Mouse (Mus musculus): ENCODE results near the gene 4930404N11Rik. TPM values are rescaled to one million over a fixed set of nuclear protein-coding genes. Genes with fewer than 3 reads are reported as not detected.
A peak's percentile ranks its signal among the peaks of the same experiment; 100 is the strongest.

Gene 4930404N11Rik
- polyA plus RNA-seq, 1 experiment from 2014 or later: 1.5 TPM

DNA sequence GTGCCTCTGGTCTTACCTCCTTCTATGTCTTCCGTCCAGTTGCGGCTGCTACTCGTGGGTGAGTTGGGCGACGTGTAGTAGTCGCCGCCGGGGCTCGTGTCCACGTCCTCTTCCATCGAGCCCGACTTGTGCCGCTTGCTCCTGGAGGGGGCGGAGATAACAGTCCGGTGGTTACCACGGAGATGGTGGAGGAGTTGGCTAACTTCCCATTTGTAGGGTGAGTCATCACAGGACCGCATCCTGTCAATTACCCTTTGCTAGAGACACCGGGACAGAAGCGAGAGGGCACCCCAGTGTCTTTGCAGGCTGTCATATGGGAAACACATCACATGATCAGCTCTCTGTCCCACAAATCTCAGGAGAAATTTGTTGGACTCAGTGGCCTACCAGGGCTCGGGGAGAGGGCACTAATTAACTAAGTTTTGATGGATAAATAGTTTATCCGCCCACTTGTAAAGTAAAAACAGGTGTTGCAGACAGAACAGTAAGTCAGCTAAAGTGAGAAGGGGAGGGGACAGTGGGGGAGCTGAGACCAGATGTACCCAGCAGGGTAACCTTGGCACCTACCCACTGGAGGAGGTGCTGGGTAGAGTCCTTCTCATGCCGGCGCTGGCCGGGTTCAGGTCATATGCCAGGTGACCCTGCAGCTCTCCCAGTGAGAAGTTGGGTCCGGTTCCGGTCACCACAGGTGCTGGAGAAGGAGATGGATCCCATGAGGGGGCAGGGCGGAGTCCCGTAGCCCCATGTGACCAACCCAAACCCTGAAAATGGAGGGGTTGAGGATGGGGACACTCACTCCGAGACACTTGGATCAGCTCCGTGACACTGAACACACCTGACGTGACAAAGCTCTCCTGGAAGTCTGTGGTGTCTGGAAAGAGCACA is 42.2 kb upstream of the 4930404N11Rik start:
- Histone ChIP-seq H3K4me1 (replicated peaks; ENCODE audit: control insufficient read depth, insufficient read depth, low read length) (peaks cover 19% of the 10 kb centered on the region), H3K9me3 (ENCODE audit: control insufficient read depth) (no peaks in the 10 kb centered on the region), H3K9ac (ENCODE audit: low read depth, low read length) (peak overlapping the region; percentile 18; the same call in 1 of the 2 replicates), H3K27me3 (replicated peaks; ENCODE audit: control insufficient read depth, insufficient read depth, low read length) (peaks cover 14% of the 10 kb centered on the region; the same call in 1 of the 2 replicates), H3K4me3 (ENCODE audit: low read depth, low read length) (no peak overlapping the region), H3K36me3 (ENCODE audit: control insufficient read depth, insufficient read depth) (peaks cover 28% of the 10 kb centered on the region), H3K4me2 (replicated peaks; ENCODE audit: low read depth) (peak overlapping the region; percentile 43), H3K27ac (ENCODE audit: low read depth, low read length) (no peak overlapping the region)
- ATAC-seq: peak; percentile 22; the same call in 1 of the 2 replicates
- peak; percentile 25; the same call in 1 of the 2 replicates for TF ChIP-seq CTCF (IDR thresholded peaks at IDR 0.05; ENCODE audit: low read depth)
- 27% methylated on average over 31 of the region's 31 CpGs for WGBS

DNA sequence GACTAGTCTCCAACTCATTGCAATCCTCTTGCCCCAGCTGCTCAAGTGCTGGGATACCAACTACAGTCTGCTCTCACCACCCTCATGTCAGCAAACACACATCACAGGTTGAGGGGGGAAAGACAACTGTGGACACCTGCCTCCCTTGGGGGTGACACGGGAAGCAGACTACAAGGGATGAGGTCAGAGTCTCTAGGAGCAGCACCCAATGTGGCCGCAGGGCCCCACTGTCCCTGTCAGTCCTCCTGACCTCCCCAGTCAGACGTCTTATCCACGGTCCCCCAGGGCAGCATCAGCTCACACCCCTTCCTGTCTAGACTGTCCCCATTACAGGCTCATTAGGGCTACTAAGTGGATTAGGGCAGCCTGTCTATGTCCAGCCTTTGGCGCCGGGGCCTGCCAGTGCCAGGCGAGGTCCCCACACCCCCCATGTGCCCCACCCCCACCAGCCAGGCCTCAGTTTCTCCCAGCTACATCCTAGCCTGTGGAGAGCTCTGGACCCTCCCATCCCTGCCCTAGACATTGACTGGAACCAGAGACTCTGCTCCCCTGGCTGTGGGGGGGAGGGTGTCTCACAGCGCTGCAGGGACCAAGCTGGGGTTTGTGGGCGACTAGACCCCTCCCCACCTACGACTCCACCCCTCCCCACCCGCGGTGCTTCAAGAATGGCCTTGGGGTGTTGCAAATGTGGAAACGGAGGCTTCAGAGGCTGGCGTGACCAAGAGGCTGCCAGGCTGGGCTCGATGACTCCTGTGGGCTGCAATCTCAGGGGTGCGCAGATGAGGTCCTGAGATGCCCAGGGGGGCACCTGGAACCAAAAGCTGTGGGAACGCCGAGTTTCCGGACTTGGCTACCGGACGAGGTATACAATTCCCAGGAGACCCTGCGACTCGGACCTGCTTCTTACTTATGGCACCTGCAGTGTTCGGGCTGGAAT is 41.2 kb upstream of the 4930404N11Rik start:
- H3K27me3 ChIP-seq (replicated peaks; ENCODE audit: control insufficient read depth, insufficient read depth, low read length): peaks cover 14% of the 10 kb centered on the region; the same call in 1 of the 2 replicates
- WGBS: 52% methylated on average over 24 of the region's 24 CpGs
- peaks cover 23% of the 10 kb centered on the region for H3K4me1 ChIP-seq (replicated peaks; ENCODE audit: control insufficient read depth, insufficient read depth, low read length)
- no peak for TF ChIP-seq CTCF (IDR thresholded peaks at IDR 0.05; ENCODE audit: low read depth)
- no peak overlapping the region for H3K27ac ChIP-seq (ENCODE audit: low read depth, low read length)
- no peak for ATAC-seq
- peak overlapping the region; percentile 43 for H3K4me2 ChIP-seq (replicated peaks; ENCODE audit: low read depth)
- 0 out of 2 replicates have a peak overlapping the region, but pooled peaks have one; percentile 31 for H3K9ac ChIP-seq (ENCODE audit: low read depth, low read length)
- H3K36me3 ChIP-seq (ENCODE audit: control insufficient read depth, insufficient read depth): peaks cover 28% of the 10 kb centered on the region
- H3K4me3 ChIP-seq (ENCODE audit: low read depth, low read length): no peak overlapping the region
- H3K9me3 ChIP-seq (ENCODE audit: control insufficient read depth): no peaks in the 10 kb centered on the region

DNA sequence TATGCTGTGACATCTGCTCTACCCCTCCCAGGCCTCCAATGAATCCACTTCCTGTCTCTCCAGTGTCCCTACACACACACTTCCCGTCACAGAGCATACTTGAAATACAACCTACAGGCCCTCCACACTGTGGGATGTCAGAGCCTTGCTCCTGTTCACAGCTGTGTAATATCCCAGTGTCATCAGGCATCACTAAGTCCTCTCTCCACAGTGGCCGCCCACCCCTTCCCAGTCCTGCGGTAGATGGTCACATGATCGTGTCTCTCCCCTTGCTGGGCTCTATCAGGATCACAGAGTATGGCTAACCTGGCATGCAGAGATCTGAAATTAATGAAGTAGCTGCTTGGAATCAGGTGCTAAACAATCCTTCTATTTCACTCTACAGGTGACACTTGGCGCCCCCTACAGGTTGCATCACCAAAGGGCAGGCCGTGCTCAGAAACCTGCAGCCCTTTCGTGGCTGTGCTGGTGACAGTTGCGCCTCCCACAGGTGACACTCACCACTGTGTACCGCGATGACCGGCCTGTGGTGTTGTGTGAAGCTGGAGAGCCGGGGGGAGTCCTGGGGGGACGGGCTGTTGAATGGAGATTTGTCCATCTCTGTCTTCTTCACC is 40.1 kb upstream of the 4930404N11Rik start:
- Histone ChIP-seq H3K4me2 (replicated peaks; ENCODE audit: low read depth) (no peak overlapping the region), H3K36me3 (ENCODE audit: control insufficient read depth, insufficient read depth) (peaks cover 28% of the 10 kb centered on the region), H3K4me3 (ENCODE audit: low read depth, low read length) (no peak overlapping the region), H3K27ac (ENCODE audit: low read depth, low read length) (peak overlapping the region; percentile 46; the same call in 1 of the 2 replicates), H3K4me1 (replicated peaks; ENCODE audit: control insufficient read depth, insufficient read depth, low read length) (peaks cover 26% of the 10 kb centered on the region), H3K27me3 (replicated peaks; ENCODE audit: control insufficient read depth, insufficient read depth, low read length) (peaks cover 14% of the 10 kb centered on the region; the same call in 1 of the 2 replicates), H3K9ac (ENCODE audit: low read depth, low read length) (no peak overlapping the region), H3K9me3 (ENCODE audit: control insufficient read depth) (no peaks in the 10 kb centered on the region)
- TF ChIP-seq CTCF (IDR thresholded peaks at IDR 0.05; ENCODE audit: low read depth): peak; percentile 86
- no peak for ATAC-seq
- 53% methylated on average over 13 of the region's 13 CpGs for WGBS

DNA sequence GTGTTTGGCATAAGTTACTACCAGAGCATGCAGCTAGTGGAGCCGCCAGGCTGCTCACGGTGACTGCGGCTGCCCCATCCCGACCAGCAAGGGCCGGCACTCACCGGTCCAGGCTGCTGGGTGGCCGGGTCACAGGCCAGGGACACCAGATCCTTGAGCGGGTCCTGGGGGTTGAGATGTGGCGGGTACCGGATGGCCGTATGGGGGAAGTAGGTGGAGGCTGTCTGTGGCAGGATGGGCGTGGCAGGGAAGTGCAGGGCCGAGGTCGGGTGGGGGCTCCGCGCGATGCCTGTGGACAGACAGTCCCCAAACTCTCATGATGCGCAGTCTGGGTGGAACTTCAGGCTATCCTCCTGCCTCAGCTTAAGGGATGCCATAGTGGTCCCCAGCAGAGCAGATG is 39.1 kb upstream of the 4930404N11Rik start:
- H3K4me3 ChIP-seq (ENCODE audit: low read depth, low read length): no peak overlapping the region
- H3K36me3 ChIP-seq (ENCODE audit: control insufficient read depth, insufficient read depth): peaks cover 28% of the 10 kb centered on the region
- no peak overlapping the region for H3K9ac ChIP-seq (ENCODE audit: low read depth, low read length)
- 61% methylated on average over 18 of the region's 18 CpGs for WGBS
- TF ChIP-seq CTCF (IDR thresholded peaks at IDR 0.05; ENCODE audit: low read depth): no peak
- H3K27ac ChIP-seq (ENCODE audit: low read depth, low read length): no peak overlapping the region
- ATAC-seq: no peak
- peaks cover 24% of the 10 kb centered on the region for H3K4me1 ChIP-seq (replicated peaks; ENCODE audit: control insufficient read depth, insufficient read depth, low read length)
- H3K9me3 ChIP-seq (ENCODE audit: control insufficient read depth): no peaks in the 10 kb centered on the region
- peaks cover 14% of the 10 kb centered on the region; the same call in 1 of the 2 replicates for H3K27me3 ChIP-seq (replicated peaks; ENCODE audit: control insufficient read depth, insufficient read depth, low read length)
- H3K4me2 ChIP-seq (replicated peaks; ENCODE audit: low read depth): no peak overlapping the region

DNA sequence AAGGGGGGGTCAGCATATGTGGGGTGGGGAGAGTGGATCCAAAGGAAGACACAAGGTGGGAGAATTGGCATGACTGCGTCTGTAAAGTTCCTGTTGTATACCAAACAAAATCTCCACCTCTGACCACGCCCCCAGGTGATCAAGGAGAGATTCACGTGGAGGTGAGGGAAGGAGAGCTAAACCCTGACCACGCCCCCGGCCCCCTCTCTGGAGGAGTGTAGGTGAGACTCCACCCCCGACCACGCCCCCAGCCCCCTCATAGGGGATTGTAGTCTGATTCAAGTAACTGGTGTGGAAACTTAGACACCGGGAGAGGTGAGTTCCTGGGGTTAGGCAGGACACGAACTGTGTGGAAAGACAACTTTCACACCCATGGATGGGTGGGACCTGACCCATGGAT is 38.5 kb upstream of the 4930404N11Rik start:
- ATAC-seq: no peak
- Histone ChIP-seq H3K4me3 (ENCODE audit: low read depth, low read length) (no peak overlapping the region), H3K27ac (ENCODE audit: low read depth, low read length) (no peak overlapping the region), H3K9ac (ENCODE audit: low read depth, low read length) (no peak overlapping the region), H3K36me3 (ENCODE audit: control insufficient read depth, insufficient read depth) (peaks cover 33% of the 10 kb centered on the region), H3K4me1 (replicated peaks; ENCODE audit: control insufficient read depth, insufficient read depth, low read length) (peaks cover 23% of the 10 kb centered on the region), H3K4me2 (replicated peaks; ENCODE audit: low read depth) (no peak overlapping the region), H3K27me3 (replicated peaks; ENCODE audit: control insufficient read depth, insufficient read depth, low read length) (peaks cover 14% of the 10 kb centered on the region; the same call in 1 of the 2 replicates), H3K9me3 (ENCODE audit: control insufficient read depth) (no peaks in the 10 kb centered on the region)
- TF ChIP-seq CTCF (IDR thresholded peaks at IDR 0.05; ENCODE audit: low read depth): no peak
- 37% methylated on average over 9 of the region's 9 CpGs for whole genome bisulfite sequencing

Data from intestine, postnatal 0 days (tissue).